Mouse (Mus musculus) left cerebral cortex, adult 18-20 months (tissue): ENCODE results near the gene Pole4. TPM values are rescaled to one million over a fixed set of nuclear protein-coding genes. Genes with fewer than 3 reads are reported as not detected.
"Not testable (repeated sequence)": the region's sequence is repeated elsewhere in the genome, so short reads cannot be mapped to it uniquely, and the experiment has no call there.

Source experiments
- DNase-seq, 2 experiments: peaks; one replicate each; pipeline ENCODE4 v3.0.0; 2021 to 2022; ENCODE audit warnings: low spot score in 2 of 2, mixed read lengths in 1 of 2
- total RNA-seq, 2 experiments: library from RNA; stranded (reverse); gene quantifications; 2 replicates each; pipeline ENCODE4 v1.2.3; 2021

Gene Pole4
- total RNA-seq, 2 experiments from 2014 or later, result 34.5 to 36.1 TPM

DNA sequence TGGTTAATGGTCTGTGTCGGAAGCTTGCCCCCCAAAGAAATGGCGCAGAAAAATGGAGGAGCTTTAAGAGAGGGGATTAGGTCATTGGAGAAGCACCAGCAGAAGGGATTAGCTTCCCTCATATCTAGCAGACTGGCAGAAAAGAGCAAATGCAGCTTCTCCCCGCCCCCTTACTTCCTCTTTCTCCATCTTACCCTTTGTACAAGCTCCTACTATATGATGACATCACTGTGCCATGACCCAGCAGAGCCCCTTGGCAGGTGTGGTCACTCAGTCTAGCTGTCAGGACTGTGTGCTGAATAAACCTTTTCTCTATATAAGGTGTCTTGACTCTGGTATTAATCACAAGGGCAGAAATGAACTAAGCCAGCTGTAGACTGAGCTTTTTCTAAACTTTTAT, 10.5 kb upstream of the Pole4 start:
- DNase-seq, result no peak

DNA sequence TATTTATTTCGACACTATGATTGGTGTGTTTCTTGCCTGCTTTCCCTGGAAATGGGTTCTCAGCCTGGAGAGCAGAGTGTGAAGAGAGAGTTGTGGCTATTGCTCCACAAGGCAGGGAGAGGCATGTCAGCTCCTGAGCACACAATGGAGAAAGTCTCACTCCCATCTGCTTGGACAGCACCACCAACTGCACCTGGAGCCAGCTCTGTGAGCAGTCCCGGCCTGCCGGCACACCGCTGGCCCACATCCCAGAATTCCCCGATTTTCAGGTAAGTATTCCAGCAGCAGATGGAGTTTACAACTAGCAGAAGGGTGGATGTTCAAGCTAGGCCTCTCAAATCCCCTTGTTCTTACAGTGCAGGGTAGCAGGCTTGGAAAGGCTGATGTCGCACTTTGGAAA, 10.1 kb upstream of the Pole4 start:
- no peak for DNase-seq

DNA sequence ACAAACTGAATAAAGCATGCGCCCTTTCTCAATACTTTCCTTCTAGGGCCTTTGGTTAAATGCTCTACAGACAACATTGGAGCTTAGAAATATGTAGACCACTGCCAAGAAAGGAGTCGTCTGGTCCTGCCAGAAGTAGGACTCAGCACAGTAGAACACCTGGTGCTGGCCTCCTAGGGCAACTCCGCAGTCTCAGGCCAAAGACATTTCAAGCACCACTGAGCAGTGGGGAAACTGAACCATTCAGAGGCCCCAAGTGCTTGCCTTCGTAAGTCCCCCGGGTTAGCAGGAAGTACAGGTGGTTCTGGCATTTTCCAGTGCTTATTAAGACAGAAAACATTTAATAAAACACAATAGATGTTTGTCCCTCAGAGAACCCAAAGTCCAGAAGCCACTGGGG, 9.7 kb upstream of the Pole4 start:
- no peak for DNase-seq

DNA sequence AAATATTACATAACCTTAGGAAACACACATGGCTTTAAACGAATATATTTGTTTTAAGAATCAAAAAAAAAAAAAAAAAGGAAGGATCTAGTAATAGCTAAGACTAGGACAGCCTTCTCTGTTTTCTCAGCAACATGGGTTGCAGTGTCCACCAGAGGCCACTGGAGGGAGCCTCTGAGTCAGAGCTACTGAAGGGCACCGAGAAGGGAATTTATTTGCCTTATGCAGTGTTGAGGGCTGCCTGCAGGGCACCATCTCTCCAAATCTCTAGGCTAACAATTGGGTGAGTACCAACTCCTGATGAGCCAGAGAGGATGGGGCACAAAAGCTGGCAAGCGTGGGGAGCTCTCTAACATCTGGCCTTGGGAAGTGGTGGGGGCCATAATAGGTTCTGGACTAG, 9.1 kb upstream of the Pole4 start:
- DNase-seq, result peak; percentile 72 to 80

DNA sequence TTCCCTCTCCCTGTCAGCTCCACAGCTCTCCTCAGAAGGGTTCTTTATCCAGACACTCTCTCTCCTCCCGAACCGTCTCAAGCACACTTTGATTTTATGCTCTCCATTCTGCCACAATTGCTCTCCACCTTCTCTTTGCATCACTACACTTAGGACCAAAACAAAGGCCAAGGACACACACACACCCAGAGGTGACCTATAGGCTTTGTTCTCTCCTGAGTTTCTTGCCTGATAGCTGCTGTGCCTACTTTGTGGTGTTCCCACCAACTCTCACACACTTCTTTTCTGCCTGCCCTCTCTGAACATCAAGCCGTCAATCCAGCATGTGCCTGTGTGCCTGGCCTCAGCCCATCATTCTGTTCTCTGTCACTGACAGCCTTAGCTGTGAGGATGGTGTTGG, 2.6 kb upstream of the Pole4 start:
- DNase-seq, result no peak

DNA sequence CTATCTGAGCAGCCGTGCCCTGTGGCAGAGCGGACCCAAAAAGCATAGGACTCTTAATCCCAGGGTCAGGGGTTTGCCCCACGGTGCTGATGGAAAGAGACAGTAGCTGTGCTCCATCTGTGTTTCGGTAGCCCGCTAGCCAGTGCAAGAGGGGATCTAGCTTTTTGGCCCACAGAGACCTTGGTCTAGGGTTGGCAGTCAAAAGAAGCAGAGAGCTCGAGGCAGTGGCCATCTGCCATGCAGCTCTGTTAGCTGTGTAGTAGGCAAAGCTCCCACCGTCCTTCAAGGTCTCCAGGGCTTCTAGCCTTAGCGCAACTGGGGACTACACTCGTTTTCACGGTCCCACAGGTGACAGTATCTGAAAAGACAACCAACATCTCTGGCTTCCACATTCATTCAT, 2.1 kb upstream of the Pole4 start:
- DNase-seq, result no peak

DNA sequence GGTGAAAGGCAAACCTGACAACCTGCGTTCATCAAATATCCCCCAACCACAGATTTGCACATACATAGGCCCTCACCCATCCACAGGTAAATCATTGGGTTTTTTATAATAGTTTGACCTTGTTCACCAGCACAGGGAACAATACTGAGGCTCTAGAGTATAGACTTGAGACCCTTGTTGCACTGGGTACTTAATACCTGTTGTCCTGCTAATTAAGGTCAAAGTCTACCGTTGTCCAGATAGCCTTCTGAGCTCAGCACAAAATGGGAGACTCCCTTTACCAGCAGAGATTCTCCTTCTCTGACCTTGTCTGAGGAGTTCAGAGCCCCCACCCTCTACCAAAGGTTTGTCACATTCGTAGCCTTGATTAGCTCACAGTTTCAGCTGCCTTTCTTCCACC, 1.5 kb downstream of the Pole4 start:
- DNase-seq, result no peak

DNA sequence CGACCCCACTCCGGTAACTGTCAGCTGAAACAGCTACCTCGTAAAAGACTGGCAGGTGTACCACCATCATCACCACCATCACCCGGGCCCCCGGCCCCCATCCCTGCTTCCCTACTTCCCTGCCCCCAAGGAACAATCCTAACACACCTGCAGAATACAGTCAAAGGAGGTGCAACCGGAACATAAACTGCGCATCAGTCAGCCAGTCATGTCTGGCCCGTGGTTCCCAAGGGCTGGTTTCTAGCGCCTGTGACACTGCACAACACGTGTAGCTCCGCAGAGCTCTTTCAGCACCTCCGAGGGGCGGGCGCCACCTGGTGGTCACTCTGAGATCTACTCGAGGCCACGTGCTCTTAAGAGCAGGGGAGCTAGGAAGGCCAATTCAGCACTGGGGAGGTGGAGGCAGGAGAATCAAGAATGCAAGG, 2.6 kb downstream of the Pole4 start:
- DNase-seq, result peak; percentile 88 to 93

DNA sequence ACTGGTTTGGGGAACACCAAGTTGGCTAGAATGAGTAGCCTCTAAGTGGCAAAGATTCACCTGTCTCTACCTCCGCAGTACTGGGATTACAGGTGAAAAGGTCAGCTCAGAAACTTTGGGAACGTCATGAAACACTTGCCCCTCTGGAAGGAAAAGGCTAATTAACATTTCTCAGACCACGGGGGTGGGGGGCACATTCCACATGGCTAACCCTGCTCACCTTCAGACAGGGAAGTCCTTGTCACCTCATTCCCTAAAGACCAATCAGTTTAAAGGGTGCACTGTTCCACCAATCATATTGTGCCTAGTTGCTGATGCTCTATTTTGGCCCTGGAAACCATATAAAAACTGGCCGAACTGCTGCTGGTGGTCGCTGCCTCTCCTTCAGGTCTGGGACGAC, 3.9 kb downstream of the Pole4 start:
- DNase-seq, result no peak

DNA sequence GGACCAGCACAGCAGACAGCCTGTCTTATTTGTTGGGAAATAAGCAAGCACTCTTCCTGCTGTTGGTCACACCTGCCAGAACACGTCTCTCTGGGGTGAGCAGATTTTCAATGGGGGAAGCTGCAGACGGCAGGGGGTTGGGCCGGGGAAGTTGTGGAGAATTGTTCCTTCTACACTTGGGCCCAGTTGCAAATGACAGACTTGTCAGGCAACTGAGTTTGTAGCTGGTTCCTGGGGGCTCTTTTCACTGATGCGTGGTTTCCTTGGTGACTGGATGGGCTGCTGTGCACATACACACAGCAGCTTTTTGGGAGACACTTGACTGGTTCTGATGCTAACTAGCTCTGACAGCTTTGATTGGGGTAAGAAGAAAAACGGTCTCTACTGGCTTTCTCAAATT, 5.3 kb downstream of the Pole4 start:
- no peak for DNase-seq

DNA sequence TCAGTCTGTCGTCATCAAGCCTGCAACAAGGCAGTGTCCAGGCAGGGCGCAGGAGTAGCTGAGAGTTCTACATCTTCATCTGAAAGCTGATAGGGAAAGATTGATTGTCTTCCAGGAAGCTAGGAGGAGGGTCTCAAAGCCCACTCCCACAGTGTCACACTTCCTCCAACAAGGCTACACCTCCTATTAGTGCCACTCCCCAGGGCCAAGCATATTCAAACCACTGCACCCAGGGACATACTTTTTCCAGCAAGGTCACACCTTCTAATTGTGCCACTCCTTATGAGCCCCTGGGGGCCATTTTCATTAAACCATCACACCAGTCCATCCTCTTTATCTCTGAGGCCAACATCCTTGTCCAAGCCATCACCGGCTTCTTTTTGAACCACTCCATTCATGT, 8.4 kb downstream of the Pole4 start:
- DNase-seq, result no peak

DNA sequence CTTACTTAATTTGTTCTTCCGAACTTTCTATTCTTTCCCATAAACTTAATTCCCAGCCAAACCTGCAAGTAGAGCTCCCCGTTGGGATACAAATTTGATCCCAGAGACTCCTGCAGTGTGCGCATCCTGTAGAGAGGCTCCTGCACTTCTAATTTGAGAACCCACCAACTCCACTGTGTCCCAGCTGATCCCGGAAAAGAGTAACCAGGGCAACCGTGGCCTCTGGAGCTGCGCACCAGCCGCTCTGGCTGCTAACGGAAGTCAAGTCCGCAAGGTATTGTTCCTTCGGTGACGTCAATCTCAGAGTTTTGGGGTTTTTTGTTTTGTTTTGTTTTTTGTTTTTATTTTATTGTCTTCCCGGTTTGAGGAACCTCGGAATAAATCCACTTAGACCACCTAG, 10.5 kb downstream of the Pole4 start:
- DNase-seq, result no peak

DNA sequence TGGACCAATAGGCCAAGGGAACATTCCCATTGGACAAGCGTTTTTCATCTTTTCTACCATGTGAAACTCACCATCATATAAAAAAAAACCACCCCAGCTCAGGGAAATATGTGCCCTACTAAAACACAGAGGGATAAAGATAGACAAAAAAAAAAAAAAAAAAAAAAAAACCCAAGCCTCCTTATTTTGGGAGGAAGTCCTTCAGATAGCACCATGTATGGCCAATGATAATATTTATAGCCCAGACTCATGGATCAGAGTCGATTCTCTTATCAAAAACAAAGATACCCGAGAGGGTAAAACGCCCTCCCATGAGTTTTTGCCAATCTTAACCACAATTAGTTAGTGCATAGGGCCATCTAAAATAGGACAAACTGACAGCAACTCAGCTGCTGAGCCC, 15.7 kb downstream of the Pole4 start:
- no peak for DNase-seq

DNA sequence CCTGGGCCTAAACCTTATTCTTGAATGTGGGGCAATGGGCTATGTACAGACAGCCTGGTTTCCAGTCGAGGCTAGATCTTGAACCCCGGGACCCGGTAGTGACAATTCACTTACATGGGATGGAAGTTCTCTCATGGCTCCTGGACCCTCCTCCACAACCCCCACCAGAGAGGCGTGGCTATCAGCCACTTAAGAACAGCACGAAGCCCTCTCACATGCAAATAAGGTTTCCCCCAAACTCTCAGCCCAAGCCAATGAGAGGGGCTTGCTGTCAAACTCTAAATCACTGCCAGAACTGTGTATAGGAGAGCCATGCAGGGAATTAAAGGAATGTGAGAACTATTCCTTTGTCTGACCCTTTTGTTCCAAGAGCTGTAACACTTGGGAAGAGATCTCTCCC, 16.6 kb downstream of the Pole4 start:
- not testable (repeated sequence) for DNase-seq

DNA sequence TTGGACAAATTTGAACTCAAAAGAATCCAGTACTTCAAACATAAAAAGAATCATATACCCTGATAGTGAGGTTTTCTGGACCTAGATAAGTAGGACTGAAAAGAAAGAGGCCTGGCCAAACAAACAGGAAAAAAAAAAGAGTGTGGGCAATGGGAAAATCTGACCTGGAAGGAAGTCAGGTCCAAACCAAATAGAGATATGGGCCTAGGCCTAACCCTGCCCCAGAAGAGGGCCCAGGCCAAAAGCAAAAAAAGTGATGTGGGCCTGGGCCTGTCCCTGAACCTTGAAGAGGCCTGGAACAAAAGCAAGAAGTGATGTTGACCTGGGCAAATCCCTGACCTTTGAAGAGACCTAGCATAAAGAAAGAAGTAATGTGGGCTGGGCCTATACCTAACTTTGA, 21.0 kb downstream of the Pole4 start:
- DNase-seq, result no peak

DNA sequence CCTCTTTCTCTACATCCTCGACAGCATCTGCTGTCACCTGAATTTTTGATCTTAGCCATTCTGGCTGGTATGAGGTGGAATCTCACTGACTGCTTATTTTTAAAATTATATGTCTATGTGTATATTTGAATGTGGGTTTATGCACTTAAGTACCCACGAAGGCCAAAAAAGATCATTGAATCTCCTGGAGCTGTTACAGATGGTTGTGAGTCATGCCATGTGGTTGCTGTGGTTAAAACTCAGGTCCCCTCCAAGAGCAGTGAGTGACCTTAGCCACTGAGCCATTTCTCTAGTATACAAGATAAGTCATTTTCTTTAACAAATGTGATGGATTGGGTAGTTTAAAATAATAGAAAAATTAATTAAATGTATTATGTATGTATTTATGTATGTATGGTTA, 25.9 kb downstream of the Pole4 start:
- DNase-seq, result not testable (repeated sequence)

DNA sequence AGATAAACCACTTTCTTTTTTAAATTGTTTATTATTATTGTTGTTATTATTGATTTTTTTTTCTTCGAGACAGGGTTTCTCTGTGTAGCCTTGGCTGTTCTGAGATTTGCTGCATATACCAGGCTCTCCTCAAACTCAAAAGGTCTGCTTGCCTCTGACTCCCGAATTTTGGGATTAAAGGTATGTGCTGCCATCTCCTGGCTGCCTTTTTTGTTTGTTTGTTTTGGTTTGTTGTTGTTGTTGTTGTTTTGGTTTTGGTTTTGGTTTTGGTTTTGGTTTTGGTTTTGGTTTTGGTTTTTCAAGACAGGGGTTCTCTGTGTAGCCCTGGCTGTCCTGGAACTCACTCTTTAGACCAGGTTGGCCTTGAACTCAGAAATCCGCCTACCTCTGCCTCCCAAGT, 27.5 kb downstream of the Pole4 start:
- not testable (repeated sequence) for DNase-seq

DNA sequence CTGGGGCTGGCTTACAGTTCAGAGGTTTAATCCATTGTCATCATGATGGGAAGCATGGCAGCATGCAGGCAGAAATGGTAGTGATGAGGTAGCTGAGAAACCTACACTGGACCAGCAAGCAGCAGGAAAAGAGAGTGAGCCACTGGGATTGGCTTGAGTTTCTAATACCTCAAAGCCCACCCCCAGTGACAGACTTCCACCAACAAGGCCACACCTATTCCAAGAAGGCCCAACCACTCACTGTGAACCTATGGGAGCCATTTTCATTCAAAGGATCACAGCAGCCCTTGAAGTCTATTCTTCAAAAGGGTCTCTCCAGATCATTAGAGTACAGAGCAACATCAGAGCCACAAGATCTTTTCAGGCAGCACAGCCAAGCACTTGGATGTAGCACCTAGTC, 38.7 kb downstream of the Pole4 start:
- DNase-seq, result no peak

DNA sequence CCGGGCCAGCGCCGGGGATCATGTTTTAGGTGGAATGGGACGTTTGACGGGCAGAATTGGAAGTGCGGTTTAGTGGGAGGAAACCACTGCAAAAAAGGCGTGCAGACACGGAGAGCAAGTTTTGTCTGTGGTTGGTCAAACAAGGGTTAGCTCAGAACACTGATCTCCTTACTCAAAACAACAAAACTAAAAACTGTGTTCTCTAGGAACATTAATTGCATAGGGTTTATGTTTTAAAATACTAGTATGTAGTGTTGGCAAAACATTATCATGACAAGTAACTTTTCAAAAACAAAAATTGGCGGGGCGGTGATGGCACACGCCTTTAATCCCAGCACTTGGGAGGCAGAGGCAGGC, 52.0 kb downstream of the Pole4 start:
- DNase-seq, result no peak

DNA sequence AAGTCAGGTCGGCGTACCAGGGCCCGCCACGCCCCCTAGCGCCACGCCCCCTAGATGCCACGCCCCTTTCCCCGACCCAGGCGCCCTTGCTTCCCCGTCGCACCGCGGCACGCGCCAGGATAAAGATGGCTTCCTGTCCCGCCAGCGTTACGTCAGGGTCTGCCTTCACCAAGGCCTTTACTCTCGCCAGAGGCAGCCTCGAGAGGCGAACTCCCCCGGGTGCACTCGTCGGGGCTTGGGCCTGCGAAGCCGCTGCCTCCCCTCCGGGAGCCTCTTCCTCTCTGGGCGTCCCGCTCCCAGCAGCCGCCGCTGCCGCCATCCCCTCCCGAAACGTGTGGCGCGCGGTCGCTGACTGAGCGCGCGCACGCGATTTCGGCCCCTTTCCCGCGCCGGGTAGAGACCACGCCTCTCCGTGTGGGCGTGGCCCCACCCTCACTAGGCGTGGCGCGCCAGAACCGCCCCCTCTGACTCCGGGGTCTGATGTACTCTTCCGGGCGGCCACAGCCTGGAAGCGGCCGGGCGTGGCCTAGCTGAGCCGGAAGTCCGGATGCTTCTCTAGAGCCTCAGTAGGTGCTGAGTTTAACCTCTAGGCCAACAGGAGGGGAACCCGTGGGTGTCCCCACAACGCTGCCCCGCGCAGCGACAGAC, 52.5 kb downstream of the Pole4 start:
- DNase-seq, result peak; percentile 84 to 91

DNA sequence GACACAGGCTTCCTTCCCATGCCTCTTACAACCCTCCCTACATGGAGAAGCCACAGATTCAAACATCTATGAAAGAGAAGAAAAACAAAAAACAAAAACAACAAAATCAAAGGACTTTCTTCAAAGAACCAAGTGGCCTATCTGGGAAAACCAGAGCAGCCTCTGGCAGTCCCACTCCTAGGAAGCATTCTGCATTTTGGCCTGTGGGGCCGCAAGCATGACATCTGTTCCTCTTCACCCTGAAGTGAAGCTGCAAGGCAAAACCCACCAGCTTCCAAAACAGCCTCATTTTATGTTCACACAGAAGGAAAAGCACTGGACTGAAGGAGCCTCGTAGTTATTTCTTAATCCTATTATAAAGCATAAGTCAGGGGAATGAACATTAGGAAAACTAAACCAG, 56.1 kb downstream of the Pole4 start:
- DNase-seq, result no peak

DNA sequence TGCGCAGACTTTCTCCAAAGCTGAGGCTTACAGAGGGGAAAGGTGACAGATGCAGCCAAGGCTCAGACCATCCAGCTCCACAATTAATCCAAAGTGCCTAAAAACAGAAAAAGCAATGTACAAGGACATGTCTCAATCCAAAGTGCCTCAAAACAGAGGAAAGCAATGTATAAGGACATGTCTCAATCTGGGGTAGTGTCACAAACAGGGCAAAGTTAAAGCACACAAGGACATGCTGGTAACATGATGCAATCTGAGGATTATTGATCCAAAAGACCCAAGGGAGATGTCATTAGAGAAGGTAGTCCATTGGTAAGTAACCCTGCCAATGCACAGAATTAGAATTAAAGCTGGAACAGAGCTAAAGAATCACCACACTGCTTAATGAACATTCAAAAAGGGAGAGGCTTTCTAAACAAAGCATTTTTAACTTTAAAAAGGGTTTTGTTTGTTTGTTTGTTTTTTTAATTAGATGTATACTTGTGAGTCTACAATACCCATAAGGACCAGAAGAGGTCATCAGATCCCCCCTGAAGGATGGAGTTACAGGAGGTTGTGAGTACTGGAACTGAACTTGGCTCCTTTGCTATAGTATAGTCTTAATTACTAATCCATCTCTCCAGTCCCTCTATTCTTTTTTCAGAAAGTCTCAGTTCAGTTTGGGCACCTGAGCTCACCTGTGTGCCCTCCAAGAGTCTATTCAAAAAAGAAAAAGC, 57.1 kb downstream of the Pole4 start:
- no peak for DNase-seq

DNA sequence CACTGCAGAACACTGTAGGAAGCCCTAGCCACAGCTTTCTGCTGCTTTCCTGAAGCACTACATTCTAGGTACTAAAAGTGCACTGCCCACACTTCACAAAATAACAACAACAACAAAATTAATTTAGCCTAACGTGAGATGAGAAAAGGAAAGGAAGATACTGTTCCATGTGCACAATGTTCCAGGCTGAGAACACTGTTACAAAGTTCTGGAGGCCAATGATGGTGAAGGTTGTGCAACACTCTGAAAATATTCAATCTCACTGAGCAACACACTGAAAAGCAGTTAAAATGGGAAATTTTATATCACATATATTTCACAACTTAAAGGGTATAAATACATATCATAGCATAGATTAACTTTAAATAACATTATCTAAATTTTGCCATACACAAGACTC, 58.2 kb downstream of the Pole4 start:
- DNase-seq, result no peak
